Mouse (Mus musculus) midbrain, embryonic 16.5 days (tissue): Measurements from ENCODE around the gene Ddt. TPM values are rescaled to one million over a fixed set of nuclear protein-coding genes. Genes with fewer than 3 reads are reported as not detected.

Source experiments
- ATAC-seq: fragments of 200-750 bp; cut with Nextera tagmentation; 2 replicates; pipeline ENCODE4 v1.8.0; 2017; ENCODE audit warnings: moderate TSS enrichment
- H3K27ac ChIP-seq: fragments of 300-500 bp; sonication (generic); 2 replicates; pipeline ENCODE4 v1.5.1; 2014; ENCODE audit warnings: mild to moderate bottlenecking, low read length, mixed read lengths
- H3K27me3 ChIP-seq: fragments of 300-500 bp; sonication (generic); 2 replicates; pipeline ENCODE4 v1.6.1; 2014; ENCODE audit warnings: low read depth, low read length, mixed read lengths; ENCODE audit not compliant: control insufficient read depth, insufficient read depth
- H3K36me3 ChIP-seq: fragments of 300-500 bp; sonication (generic); 2 replicates; pipeline ENCODE4 v1.6.1; 2014; ENCODE audit warnings: mild to moderate bottlenecking, low read length, moderate library complexity, mixed read lengths; ENCODE audit not compliant: control insufficient read depth, insufficient read depth
- H3K4me1 ChIP-seq: fragments of 300-500 bp; sonication (generic); 2 replicates; pipeline ENCODE4 v1.6.1; 2014; ENCODE audit warnings: mild to moderate bottlenecking, low read length, mixed read lengths; ENCODE audit not compliant: control insufficient read depth, insufficient read depth
- H3K4me2 ChIP-seq: fragments of 300-500 bp; sonication (generic); 2 replicates; pipeline ENCODE4 v1.6.1; 2014; ENCODE audit warnings: mild to moderate bottlenecking, low read length, mixed read lengths
- H3K4me3 ChIP-seq: fragments of 300-500 bp; sonication (generic); 2 replicates; pipeline ENCODE4 v1.5.1; 2014; ENCODE audit warnings: low read depth, mild to moderate bottlenecking, low read length, moderate library complexity, mixed read lengths
- H3K9ac ChIP-seq: fragments of 300-500 bp; sonication (generic); 2 replicates; pipeline ENCODE4 v1.6.1; 2014; ENCODE audit warnings: low read depth, low read length, mixed read lengths
- H3K9me3 ChIP-seq: fragments of 300-500 bp; sonication (generic); replicated peaks from 2 replicates; pipeline ENCODE4 v1.6.1; 2014; ENCODE audit warnings: mild to moderate bottlenecking, low read length, mixed read lengths; ENCODE audit not compliant: control insufficient read depth, poor library complexity, severe bottlenecking
- WGBS: fragments of 180-500 bp; shearing (Covaris S2); extraction: QIAGEN DNeasy Blood & Tissue Kit; methylation state at CpG from one replicate; pipeline ENCODE4 v1.1.7; 2014; 5-methylcytosine and 5-hydroxymethylcytosine counted together
- polyA plus RNA-seq: library from polyadenylated mRNA; unstranded; fragments of >200 nt; fragmentation: Nextera tagmentation; extraction: Ambion mirVana; gene quantifications from 2 replicates; pipeline ENCODE4 v1.2.1, GENCODE M21; 2015

Gene Ddt
- polyA plus RNA-seq, 1 experiment from 2014 or later, result 77.0 TPM

- Histone ChIP-seq H3K27ac (no peak overlapping the region), H3K4me3 (no peak overlapping the region), H3K4me2 (no peak overlapping the region), H3K9ac (no peak overlapping the region), H3K4me1 (peaks cover 5% of the 10 kb centered on the region), H3K9me3 (no peaks in the 10 kb centered on the region), H3K27me3 (no peaks in the 10 kb centered on the region), H3K36me3 (no peaks in the 10 kb centered on the region)
- ATAC-seq, result no peak
- 28% methylated on average over 3 of the region's 3 CpGs for WGBS
Measured at GRCm38 (mm10) chr10:75794880-75795279, 21.7 kb upstream of the Ddt start.

- H3K4me2 ChIP-seq, result no peak overlapping the region
- 26% methylated on average over 7 of the region's 7 CpGs for WGBS
- no peak overlapping the region for H3K27ac ChIP-seq
- H3K36me3 ChIP-seq, result no peaks in the 10 kb centered on the region
- H3K9me3 ChIP-seq, result no peaks in the 10 kb centered on the region
- no peaks in the 10 kb centered on the region for H3K27me3 ChIP-seq
- H3K4me3 ChIP-seq, result no peak overlapping the region
- no peaks in the 10 kb centered on the region for H3K4me1 ChIP-seq
- H3K9ac ChIP-seq, result no peak overlapping the region
- ATAC-seq, result no peak
Measured at GRCm38 (mm10) chr10:75790773-75791172, 17.6 kb upstream of the Ddt start.

- Histone ChIP-seq H3K9ac (no peak overlapping the region), H3K9me3 (no peaks in the 10 kb centered on the region), H3K27ac (no peak overlapping the region), H3K4me2 (no peak overlapping the region), H3K27me3 (no peaks in the 10 kb centered on the region), H3K36me3 (no peaks in the 10 kb centered on the region), H3K4me1 (no peaks in the 10 kb centered on the region), H3K4me3 (no peak overlapping the region)
- ATAC-seq, result no peak
- WGBS, result 97% methylated on average over 5 of the region's 5 CpGs
Measured at GRCm38 (mm10) chr10:75789841-75790240, 16.6 kb upstream of the Ddt start.

GRCm38 (mm10) chr10:75789081-75789735 lies 16.0 kb upstream of the Ddt start:
- WGBS, result 77% methylated on average over 6 of the region's 6 CpGs
- no peak overlapping the region for H3K9ac ChIP-seq
- H3K27ac ChIP-seq, result no peak overlapping the region
- no peaks in the 10 kb centered on the region for H3K9me3 ChIP-seq
- no peaks in the 10 kb centered on the region for H3K27me3 ChIP-seq
- no peaks in the 10 kb centered on the region for H3K36me3 ChIP-seq
- H3K4me3 ChIP-seq, result no peak overlapping the region
- no peaks in the 10 kb centered on the region for H3K4me1 ChIP-seq
- no peak overlapping the region for H3K4me2 ChIP-seq
- ATAC-seq, result no peak

GRCm38 (mm10) chr10:75788277-75788676 lies 15.1 kb upstream of the Ddt start:
- Histone ChIP-seq H3K4me1 (no peaks in the 10 kb centered on the region), H3K9ac (no peak overlapping the region), H3K27me3 (no peaks in the 10 kb centered on the region), H3K36me3 (no peaks in the 10 kb centered on the region), H3K4me3 (no peak overlapping the region), H3K27ac (no peak overlapping the region), H3K9me3 (no peaks in the 10 kb centered on the region), H3K4me2 (no peak overlapping the region)
- no peak for ATAC-seq
- 94% methylated on average over 8 of the region's 8 CpGs for WGBS

GRCm38 (mm10) chr10:75785442-75785841 lies 12.2 kb upstream of the Ddt start:
- H3K27ac ChIP-seq, result no peak overlapping the region
- H3K36me3 ChIP-seq, result no peaks in the 10 kb centered on the region
- no peak overlapping the region for H3K4me3 ChIP-seq
- WGBS, result 72% methylated on average over 1 of the region's 1 CpGs
- ATAC-seq, result no peak
- H3K4me1 ChIP-seq, result peaks cover 3% of the 10 kb centered on the region; the same call in 1 of the 2 replicates
- no peak overlapping the region for H3K4me2 ChIP-seq
- H3K9me3 ChIP-seq, result no peaks in the 10 kb centered on the region
- H3K27me3 ChIP-seq, result peaks cover 14% of the 10 kb centered on the region
- H3K9ac ChIP-seq, result no peak overlapping the region

- Histone ChIP-seq H3K27ac (no peak within 1 kb of the TSS), H3K4me2 (peak within 1 kb of the TSS; percentile 56), H3K27me3 (peaks cover 36% of the 10 kb centered on the region), H3K9ac (no peak within 1 kb of the TSS), H3K4me1 (peaks cover 5% of the 10 kb centered on the region; the same call in 1 of the 2 replicates), H3K9me3 (0 out of 2 replicates have a peak, but pooled peaks cover 2% of the 10 kb centered on the region), H3K4me3 (peak within 1 kb of the TSS; percentile 26), H3K36me3 (no peaks in the 10 kb centered on the region)
- ATAC-seq, result no peak
- WGBS, result 2% methylated on average over 28 of the region's 28 CpGs
Measured at GRCm38 (mm10) chr10:75780769-75781578, 7.8 kb upstream of the Ddt start, which contains the start of the genes Gm20441 and Gstt3. Gene Gm20441, minus strand, starts transcription at chr10:75780954. Gene Gstt3, minus strand, starts transcription at chr10:75781414.

- Histone ChIP-seq H3K27me3 (peaks cover 38% of the 10 kb centered on the region), H3K27ac (no peak overlapping the region), H3K4me1 (peaks cover 5% of the 10 kb centered on the region; the same call in 1 of the 2 replicates), H3K9ac (no peak overlapping the region), H3K9me3 (0 out of 2 replicates have a peak, but pooled peaks cover 2% of the 10 kb centered on the region), H3K4me2 (no peak overlapping the region), H3K36me3 (no peaks in the 10 kb centered on the region), H3K4me3 (no peak overlapping the region)
- ATAC-seq, result no peak
- 37% methylated on average over 15 of the region's 15 CpGs for WGBS
Measured at GRCm38 (mm10) chr10:75779206-75780174, 6.3 kb upstream of the Ddt start.
